Mouse (Mus musculus): ENCODE measurements at regions not wholly inside any gene's neighbourhood (a gene's known extent, or its start where the extent isn't known, plus 50 kb on each side); places are given as distances from the start of the nearest gene placed in this dataset.

DNA sequence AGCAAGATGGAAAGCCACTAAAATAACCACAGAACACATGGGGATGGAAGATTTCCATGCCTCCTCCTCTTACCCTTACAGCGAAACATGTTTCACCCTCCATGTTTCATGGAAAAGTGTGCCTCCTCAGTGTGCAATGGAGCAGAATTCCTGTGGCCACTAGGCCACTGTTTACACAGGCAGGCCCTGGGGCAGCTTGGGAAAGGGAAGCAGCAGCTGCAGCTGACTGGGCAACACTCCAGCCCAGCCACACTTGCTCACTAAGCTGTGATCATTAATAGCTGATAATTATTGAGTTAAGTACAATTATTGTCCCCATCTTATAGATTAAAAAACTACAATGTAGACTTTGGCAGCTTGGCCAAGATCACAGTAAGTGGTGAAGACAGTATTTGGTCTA is 402.5 kb upstream of the Acvr2a start:
- no peak for DNase-seq

DNA sequence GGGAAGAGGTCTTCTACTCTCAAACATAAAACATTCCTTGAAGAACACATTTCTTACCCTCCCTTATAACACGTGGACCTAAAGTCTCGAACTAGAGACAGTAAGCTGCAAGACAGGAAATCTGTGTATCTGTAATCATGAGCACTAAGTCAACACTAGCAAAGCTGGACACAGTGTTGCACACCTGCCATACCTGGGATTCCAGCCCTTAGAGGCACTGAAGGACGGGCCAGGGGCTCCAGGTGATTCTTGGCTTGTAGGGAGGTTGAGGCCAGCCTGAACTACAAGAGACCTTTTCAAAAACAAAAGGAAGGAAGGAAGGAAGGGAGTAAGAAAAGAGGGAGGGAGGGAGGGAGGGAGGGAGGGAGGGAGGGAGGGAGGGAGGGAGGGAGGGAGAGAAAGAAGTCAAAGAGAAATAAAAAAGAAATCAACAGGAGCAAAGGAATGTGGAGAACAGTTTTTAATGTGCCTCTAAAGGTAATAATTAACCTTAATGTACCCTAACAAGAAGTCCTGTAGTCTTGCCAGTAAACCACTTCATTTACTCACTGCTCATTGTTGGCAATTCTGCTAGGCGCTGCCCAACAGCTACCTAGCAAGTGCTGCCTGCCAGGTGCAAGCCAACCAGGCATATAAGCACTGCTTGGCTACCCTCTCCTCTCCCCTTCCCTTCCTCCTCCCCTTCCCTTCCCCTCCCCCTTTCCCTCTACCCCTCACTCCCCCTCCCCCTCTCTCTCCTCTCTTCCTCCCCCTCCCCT is 401.0 kb upstream of the Acvr2a start:
- DNase-seq, result no peak

DNA sequence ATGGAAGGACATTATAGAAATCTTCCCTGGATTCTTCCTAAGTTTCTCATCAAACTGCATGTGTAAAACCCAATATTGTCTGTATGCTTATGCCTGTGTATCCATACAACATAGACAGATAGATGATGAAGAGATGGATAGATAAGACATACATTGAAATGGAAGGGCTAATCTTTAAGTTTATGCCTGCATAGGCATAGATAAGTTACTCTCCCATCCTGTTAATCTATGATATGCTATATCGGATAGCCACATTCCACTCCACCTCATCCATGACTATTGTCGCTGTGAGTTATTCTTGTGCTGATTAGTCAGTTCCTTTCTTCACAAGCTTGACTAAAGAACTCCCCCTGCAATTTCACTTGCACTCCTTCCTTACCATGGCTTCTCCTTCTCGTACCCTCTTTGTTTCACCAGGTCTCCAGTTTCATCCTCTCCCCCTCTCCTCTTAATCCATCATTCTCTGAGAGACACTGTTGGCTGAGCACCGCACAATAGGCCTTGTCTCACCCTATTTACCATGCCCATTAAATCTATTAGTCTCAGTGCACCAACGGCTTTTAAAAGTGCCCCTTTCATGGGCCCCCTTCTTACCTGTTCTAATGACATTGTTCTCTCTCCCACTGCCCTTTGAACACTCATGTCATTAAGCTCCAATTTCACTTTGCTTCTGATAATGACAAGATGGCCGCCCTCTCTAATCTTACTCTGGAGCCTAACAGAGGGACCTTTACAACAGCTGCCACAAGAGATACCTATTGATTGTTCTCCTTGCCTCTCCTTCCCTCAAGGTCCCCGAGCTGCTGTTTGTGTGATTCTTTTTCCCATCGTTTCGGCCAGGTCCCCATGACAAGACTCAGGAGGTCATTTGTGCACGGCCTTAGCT is 399.1 kb upstream of the Acvr2a start:
- DNase-seq, result no peak

DNA sequence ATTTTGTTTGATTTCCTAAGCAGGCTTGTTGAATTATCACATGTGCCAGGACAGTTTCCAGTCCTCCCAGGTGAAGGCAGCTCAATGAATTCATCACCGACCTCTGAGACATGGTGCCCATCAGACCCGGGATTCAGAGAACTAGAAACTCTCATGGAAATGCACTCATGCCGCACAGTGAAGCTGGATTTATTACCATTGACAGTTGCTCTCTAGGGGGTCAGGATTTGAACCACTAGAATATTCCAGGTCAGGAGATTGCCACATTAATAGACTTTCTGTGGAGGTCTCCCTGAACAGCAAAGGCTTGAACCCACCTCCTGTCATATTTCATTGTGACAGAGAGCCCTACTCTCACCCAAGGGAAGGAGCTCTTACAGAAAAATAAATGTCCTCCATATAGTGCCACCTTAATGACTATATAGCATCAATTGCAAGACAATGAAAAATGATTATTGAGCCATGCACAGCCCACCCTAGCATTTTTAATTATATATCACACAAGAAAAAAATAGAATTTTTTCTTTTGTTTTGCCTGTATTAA is 397.6 kb upstream of the Acvr2a start:
- DNase-seq, result no peak

DNA sequence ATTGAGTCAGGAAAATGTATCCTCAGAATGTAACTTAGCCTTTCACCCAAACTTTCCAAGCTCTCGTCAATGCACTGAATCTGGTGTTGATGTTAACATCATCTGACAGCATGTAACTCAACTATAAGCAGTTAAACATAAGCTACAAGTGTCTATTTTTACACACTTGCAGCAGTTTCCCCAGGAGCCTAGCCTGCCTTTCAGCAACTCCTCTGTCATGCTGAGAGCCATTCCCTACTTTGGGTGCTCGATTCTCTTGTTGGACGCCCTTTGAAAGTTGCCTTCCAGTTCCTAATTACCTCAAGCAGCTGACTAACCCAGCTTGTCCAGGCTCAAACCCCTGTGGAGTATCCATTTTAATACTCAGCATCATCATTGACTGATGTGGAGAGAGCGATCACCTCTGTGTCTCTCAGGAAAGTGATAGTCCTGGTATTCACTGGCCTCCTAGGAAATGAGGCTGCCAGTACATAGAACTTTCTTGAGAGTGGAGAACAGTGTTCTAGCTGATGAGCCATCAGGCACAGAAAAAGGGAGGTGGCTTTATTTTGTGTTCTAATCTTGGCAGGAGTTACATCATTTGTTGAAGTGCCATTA is 396.8 kb upstream of the Acvr2a start:
- no peak for DNase-seq

DNA sequence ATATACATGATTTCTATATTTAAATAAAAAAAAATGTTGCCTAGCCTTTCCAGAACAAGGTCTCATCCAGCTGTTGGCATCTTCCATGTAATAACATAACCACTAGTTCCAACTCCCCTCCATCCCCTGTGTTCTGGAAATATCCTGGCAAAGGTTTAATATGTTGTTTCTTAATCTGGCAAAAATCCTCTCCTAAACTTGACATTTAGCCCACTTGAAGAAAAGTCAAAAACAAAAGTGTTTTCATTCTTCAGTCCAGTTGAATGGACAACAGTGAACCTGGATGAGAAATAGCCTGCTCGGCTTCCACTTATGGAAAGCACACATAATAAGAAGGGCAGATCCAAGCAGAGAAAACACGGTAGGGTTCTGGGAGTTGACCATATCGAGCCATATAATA is 393.1 kb upstream of the Acvr2a start:
- DNase-seq, result no peak

DNA sequence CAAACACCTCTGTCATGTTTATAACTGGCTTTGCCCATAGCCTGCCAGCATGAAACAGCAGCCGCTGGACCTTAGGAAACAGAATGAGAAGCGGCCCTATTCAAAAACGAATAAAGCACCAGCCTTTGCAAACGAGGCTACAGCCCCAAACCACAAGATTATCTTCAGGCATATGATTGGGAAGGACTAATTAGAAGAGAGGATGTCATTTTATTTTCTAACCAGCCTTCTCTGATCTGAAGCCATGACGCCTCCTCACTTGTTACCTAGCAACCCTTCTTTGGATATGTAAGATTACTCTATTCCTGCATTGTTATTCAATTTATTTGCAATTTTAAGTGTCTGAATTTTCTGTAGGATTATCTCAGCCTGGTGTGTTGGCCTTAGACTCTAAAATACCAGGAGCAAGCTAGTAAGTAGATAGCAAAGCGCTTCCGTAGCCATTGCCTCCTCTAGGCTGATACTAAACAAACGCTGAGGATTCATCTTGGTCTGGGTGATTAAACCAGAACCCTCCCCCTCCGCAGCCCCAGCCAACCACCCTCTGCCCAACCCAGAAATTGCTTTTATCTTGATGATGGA is 390.0 kb upstream of the Acvr2a start:
- DNase-seq, result no peak

DNA sequence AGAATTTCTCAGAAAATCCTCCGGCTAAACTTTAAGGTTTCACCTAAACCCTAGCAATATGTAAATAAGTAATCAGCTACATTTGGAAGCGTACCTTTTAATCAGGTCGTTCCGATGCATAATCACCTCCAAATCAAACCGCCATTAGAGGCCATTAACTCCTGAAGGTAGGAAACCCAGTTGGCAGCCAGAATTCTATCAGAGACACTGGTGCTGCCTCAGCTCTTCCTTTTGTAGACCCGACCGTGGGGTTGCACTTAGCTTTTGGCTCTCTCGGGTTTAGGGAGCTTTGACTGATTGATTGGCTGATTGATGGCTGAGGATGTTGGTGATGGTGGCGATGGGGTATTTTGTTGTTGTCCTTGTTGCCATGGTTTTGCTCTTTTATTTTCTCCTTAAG is 389.3 kb upstream of the Acvr2a start:
- DNase-seq, result no peak

DNA sequence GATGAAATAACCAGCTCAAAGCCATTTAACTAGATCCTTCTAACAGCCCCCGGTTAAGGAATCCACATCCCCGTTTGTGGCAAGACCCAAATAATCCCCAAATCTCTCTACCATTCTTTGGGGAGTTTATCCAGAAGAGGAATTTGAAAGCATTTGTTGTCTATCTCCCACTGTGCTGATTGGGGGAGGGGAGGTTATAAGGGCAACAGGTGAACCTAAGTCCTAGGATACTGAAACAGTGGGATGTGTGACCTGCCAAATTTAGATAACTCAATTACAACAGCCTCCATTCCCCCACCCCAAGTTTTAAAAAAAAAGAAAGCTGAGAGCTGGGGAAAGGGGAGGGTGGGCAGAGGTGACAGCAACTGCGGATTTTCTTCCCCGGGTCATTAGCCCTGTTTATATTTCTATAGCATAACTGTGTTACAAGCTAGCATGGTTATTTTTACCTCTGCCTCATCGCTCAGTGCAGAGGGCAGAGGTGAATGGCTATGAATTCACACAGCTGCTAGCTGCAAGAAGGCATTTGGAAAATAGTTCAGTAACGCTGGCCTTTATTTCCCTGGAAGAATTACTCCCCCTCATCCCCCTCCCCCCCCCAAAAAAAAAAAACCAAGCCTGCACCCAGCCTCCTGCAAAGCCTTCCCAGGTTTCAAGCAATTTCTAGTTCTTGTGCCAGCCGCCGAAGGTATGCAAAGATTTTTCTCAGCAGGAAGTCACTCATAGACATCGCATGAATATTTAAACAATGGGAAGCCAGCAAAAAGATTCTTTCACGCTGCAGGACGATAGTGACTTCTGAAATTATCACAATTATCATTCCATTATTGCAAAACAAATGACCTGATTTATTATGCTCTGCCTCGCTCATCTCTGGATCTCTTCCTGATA is 388.5 kb upstream of the Acvr2a start:
- DNase-seq, result no peak

DNA sequence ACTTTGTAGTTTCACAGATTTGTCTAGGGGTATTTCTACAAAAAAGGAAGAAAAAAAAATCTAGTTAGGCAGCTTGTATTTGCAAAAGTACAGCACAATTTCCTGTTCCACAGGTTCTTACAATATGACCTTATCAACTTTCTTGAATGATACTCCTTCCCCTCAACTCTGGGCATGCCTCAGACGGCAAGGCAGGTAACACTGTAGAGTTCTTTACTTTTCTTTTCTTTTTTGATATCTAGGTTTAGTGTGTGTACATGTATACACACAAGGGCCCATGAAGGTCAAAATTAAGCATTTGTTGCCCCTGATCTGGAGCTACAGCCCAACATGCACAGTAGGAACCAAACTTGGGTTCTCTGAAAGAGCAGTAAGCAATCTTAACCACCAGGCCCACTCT is 381.4 kb upstream of the Acvr2a start:
- DNase-seq, result no peak

DNA sequence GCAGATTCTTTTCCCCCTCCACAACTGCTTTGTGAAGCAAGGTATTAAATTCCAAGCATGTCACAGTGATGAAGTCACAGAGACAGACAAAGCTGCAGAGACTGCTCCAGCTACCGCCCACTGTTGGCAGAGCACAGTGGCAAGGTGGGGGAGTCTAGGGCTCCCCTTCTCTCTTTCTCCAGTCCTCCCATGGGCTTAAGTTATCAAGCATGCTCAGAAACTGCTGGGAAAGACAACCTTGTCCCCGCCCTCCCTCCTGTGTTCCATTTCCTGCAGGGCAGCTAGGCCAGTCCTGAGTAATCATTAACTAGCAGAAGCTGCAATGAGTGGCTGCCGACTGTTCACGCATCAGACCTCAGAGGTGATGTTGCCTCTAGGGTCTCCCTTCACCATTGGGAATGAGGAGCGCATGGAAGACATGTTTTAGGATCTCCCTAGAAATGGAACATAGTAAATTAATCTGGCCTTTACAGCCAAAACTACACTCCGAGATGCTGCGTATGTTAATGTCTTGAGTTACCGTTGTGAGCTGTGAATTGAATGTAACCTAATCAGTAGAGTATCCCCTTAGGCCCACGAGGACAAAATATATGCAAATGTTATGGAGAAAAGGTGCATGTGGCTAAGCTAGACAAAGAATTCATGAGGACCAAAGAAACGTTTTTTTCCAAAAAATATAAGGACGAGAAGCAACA is 372.5 kb upstream of the Acvr2a start:
- no peak for DNase-seq

DNA sequence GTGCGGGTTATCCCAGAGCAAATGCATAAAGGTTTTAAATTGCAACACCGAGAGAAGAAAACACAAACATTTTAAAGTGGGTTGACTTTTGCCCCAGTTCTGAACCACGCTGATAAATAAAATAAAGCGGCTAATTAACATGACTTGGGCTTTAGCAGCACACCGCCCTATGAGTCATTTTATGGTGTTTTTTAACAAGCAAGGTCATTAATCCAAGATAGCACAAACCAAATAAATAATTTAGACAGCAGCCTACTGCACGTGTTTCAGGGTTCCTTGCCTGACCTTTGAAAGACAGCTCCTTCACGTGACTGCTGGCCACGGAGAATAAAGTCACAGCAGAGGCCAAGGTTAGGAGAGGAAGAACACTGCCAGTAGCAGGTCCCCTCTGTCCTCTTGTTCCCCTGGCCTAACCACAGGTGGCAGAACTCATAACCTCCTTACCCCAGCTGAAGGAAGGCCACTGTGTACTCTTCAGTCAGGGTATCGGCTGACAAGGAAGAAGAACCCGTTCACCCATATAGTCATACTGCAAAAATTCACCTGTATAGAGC is 371.8 kb upstream of the Acvr2a start:
- no peak for DNase-seq

DNA sequence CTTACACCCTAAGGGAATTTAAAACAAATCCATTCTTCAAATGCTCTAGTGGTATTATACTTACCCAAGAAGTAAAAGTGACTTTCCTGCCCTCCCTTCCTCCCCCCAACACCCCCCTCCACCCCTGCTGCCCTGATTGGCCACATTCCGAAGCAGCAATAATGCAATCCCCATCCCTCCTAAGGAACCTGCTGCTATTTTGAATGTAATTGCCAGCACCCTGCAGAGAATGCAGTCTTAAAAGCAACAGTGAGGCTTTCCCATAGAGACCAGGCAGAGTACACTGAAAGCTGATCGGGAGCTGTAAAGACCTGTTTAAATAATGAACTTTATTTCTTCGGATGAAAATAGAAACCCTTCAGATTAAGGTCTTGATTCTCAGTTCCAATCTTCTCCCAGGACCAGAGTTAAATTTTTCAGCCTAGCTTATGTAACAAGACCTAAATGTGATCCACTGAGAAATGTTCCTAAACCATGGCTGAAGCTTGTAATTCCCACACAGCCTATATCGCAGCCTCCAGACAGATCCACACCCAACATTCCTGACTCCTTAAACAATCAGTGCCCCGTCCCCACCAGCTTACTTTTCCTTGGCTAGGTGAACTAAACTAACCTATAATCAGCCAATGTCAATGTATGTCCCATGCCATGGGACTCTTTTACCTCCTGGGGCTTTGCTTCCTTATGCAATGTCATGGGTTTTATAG is 367.9 kb upstream of the Acvr2a start:
- DNase-seq, result no peak

DNA sequence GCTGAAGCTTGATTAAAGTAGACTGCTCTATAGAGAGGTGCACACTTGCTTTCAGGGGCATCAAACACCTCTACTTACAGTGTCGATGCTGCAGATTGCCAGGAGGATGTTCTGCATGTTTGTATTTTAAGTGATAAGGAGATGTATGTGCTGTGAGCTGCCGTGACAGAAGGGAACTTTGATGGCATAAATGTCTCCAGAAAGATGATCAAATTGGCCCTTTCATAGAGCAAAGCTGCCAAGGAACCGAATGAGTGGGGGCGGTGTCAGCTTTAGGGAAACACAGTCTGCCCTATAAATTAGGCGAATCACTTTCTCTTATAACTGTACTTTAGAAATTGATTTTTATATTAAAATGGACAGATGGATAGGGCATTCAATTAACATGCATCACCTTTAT is 367.3 kb upstream of the Acvr2a start:
- no peak for DNase-seq

DNA sequence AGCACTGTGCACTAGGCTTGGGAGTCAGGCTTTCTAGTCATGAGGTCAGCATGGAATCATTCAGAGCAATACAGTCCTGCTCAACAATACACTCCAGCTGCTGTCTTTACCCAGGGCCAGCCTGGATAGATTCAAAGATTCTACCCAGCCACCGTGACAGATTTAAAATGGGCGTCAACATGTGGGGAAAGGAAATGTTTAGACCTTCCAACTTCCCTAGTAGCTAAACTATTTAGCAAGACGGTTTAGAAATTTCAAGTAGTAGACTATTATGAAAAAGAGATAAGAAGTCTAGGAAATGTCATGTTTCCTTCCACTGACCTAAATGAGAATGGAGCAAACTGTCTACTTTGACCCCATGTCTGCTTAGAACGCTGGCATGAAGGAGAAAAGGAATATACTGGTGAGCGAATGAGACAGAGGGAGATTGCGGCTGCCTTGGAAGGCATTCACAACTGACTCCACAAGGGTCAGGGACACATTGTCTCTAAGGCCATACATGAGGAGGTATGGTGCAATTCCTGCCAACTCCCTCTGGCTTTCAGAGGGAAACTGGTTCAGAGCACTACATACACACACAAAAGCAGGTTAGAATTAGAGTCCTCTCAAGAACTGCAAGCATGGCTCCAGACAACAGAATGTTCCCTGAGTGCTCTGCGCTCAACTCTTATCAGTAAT is 364.6 kb upstream of the Acvr2a start:
- no peak for DNase-seq

DNA sequence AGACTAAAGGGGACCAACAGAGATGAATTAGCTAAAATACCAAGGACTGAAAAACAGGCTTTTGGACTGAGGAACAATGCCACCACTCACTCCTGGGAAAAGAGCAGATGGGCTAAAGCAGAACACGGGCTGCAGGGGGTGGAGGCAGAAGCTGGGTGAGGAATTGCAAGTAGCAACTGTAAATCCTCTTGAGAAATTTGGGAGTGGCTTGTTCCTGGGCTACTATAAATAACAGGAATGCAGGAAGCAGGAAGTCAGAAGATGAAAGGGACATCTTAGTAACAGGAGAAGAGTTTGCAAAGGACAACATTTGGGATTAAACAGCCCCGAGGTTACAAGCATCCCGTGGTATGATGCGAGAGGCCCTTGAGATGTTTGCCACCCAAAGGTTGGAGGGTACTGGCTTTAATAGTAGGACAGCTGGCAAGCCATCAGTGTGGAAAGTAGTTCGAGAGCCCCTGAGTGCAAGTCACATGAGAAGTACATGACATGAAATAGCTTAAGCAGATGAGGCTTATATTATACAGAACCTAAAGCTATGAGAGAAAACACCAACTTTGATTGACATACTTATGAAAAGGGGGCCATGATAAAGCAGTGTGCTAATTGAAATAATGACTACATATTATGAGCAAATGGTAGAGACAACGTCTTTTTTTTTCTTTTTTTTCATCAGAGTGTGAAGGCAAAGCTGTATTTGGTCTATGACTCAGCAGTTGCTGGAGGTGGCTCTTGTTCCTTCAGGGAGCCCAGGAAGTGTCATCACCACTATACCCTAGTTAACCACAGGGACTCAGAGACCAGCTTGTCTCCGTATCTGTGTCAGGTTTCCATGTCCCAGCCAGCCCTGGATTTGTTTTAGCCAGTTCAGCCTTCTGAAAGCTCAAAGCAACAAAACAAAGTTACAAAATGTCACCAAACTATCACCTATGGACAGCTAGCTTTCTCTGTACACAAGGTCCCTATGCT is 357.6 kb upstream of the Acvr2a start:
- no peak for DNase-seq

DNA sequence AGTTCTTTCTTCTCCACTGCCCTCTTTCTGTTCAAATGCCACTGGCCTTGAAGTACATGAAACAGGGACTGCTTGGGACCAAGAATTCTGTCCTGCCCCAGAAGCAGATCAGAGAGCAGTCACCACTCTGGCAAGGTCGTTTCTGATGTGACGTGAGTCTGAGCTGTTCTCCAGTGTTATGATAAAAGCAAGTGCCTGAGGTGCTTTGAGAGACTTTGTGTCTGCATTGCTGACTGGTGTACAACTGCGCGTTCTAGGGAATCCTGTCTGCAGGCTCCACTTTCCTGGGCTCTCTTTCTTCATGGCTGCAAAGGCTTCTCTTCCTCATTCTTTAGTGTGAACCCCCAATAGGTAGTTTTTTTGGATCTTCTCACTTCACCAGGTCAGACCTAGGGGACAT is 356.8 kb upstream of the Acvr2a start:
- no peak for DNase-seq

DNA sequence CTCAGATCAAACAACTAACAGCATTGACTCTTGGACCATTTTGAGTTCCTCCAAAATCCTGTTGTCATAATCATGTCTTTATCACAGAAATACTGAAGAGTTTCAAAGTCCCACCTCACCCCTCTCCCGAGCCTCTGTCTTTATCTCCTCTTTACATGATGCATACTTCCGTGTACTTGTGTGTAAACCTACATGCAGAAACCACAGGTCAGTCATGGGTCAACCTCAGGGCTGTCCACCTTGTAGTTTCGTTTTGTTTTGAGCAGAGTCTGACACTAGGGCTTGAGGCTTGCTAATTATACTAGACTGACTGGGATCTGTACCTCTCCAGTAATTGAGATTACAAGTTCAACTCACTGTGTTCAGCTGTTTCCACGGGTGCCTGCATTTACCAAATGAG is 348.4 kb upstream of the Acvr2a start:
- no peak for DNase-seq

DNA sequence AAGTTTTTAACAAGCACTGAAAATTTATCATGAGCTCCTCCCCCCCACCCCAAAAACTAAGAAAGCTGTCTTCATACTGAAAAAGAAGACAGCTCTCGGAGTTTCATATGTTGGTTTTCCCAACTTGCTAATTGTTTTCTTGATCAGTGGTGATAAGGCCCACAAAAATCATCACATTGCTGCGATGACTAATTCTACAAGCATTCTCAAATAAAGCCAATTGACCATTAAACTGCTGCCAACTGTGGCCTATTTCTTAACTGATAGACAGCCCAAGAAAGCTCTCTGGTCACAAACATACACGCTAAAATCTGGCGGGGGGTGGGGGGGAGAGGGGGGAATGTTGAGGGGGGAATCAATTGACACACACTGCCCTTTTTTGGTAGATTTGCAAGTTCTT is 345.0 kb upstream of the Acvr2a start:
- no peak for DNase-seq

Measured in spleen, adult 18-20 months (tissue).